Mouse (Mus musculus): ENCODE data around the gene Fam126b. TPM values are rescaled to one million over a fixed set of nuclear protein-coding genes. Genes with fewer than 3 reads are reported as not detected.
A peak's percentile ranks its signal among the peaks of the same experiment; 100 is the strongest.

Gene Fam126b
- polyA plus RNA-seq, 1 experiment: 1.1 TPM

- H3K4me2 ChIP-seq (ENCODE audit: low read depth): peak overlapping the region; percentile 90
- no peak overlapping the region for H3ac ChIP-seq (ENCODE audit: control insufficient read depth, insufficient read length)
- H3K36me3 ChIP-seq (ENCODE audit: control insufficient read depth, insufficient read depth): peaks cover 19% of the 10 kb centered on the region
- H3K79me2 ChIP-seq (ENCODE audit: control insufficient read depth, insufficient read depth): peaks cover 39% of the 10 kb centered on the region
- no peak for TF ChIP-seq USF1 (IDR thresholded peaks at IDR 0.05; ENCODE audit: low read depth)
- no peak for TF ChIP-seq SRF (IDR thresholded peaks at IDR 0.05; ENCODE audit: control insufficient read depth, insufficient read length, low read depth)
- TF ChIP-seq TCF12 (IDR thresholded peaks at IDR 0.05; ENCODE audit: insufficient read depth, poor library complexity, severe bottlenecking): no peak
- no peak for TF ChIP-seq CEBPB (IDR thresholded peaks at IDR 0.05; ENCODE audit: insufficient read depth, poor library complexity, severe bottlenecking)
- no peak for TF ChIP-seq MYOD1 (IDR thresholded peaks at IDR 0.05; ENCODE audit: control insufficient read depth in 1 of 3, insufficient read length in 2 of 3, low read depth in 2 of 3)
- TF ChIP-seq REST (IDR thresholded peaks at IDR 0.05; ENCODE audit: insufficient read depth, insufficient read length): no peak
- TF ChIP-seq MAX (IDR thresholded peaks at IDR 0.05; ENCODE audit: low read depth): no peak
- no peak for TF ChIP-seq MYOG (IDR thresholded peaks at IDR 0.05; ENCODE audit: control insufficient read depth in 1 of 3, insufficient read depth in 1 of 3, insufficient read length in 2 of 3, low read depth in 2 of 3)
- no peak for TF ChIP-seq TCF3 (IDR thresholded peaks at IDR 0.05; ENCODE audit: insufficient read length, low read depth)
- no peaks in the 10 kb centered on the region for H3K27me3 ChIP-seq (ENCODE audit: control insufficient read depth, insufficient read depth, insufficient read length)
- peak overlapping the region; percentile 60 for H3K4me3 ChIP-seq
Observed at GRCm38 (mm10) chr1:58503134-58503533, 83.0 kb downstream of the Fam126b start.

GRCm38 (mm10) chr1:58498758-58499157 is 87.4 kb downstream of the Fam126b start:
- Histone ChIP-seq H3K4me2 (ENCODE audit: low read depth) (no peak overlapping the region), H3ac (ENCODE audit: control insufficient read depth, insufficient read length) (no peak overlapping the region), H3K79me2 (ENCODE audit: control insufficient read depth, insufficient read depth) (peaks cover 25% of the 10 kb centered on the region), H3K4me3 (no peak overlapping the region), H3K36me3 (ENCODE audit: control insufficient read depth, insufficient read depth) (peaks cover 51% of the 10 kb centered on the region), H3K27me3 (ENCODE audit: control insufficient read depth, insufficient read depth, insufficient read length) (no peaks in the 10 kb centered on the region)
- no peak for TF ChIP-seq MAX (IDR thresholded peaks at IDR 0.05; ENCODE audit: low read depth)
- TF ChIP-seq USF1 (IDR thresholded peaks at IDR 0.05; ENCODE audit: low read depth): no peak
- TF ChIP-seq MYOG (IDR thresholded peaks at IDR 0.05; ENCODE audit: control insufficient read depth in 1 of 3, insufficient read depth in 1 of 3, insufficient read length in 2 of 3, low read depth in 2 of 3): no peak
- TF ChIP-seq POLR2A (IDR thresholded peaks at IDR 0.05; ENCODE audit: insufficient read length, low read depth): no peak
- TF ChIP-seq POLR2AphosphoS2 (IDR thresholded peaks at IDR 0.05; ENCODE audit: insufficient read length, low read depth): no peak
- TF ChIP-seq REST (IDR thresholded peaks at IDR 0.05; ENCODE audit: insufficient read depth, insufficient read length): no peak
- no peak for TF ChIP-seq MYOD1 (IDR thresholded peaks at IDR 0.05; ENCODE audit: control insufficient read depth in 1 of 3, insufficient read length in 2 of 3, low read depth in 2 of 3)

- Histone ChIP-seq H3ac (ENCODE audit: control insufficient read depth, insufficient read length) (no peak overlapping the region), H3K79me2 (ENCODE audit: control insufficient read depth, insufficient read depth) (peaks cover 14% of the 10 kb centered on the region), H3K4me3 (no peak overlapping the region), H3K4me2 (ENCODE audit: low read depth) (no peak overlapping the region), H3K27me3 (ENCODE audit: control insufficient read depth, insufficient read depth, insufficient read length) (no peaks in the 10 kb centered on the region), H3K36me3 (ENCODE audit: control insufficient read depth, insufficient read depth) (peaks cover 56% of the 10 kb centered on the region)
- TF ChIP-seq MAX (IDR thresholded peaks at IDR 0.05; ENCODE audit: low read depth) (no peak), REST (IDR thresholded peaks at IDR 0.05; ENCODE audit: insufficient read depth, insufficient read length) (no peak), MYOG (IDR thresholded peaks at IDR 0.05; ENCODE audit: control insufficient read depth in 1 of 3, insufficient read depth in 1 of 3, insufficient read length in 2 of 3, low read depth in 2 of 3) (no peak), CEBPB (IDR thresholded peaks at IDR 0.05; ENCODE audit: insufficient read depth, poor library complexity, severe bottlenecking) (no peak), POLR2A (IDR thresholded peaks at IDR 0.05; ENCODE audit: insufficient read length, low read depth) (no peak), POLR2AphosphoS2 (IDR thresholded peaks at IDR 0.05; ENCODE audit: insufficient read length, low read depth) (no peak), USF1 (IDR thresholded peaks at IDR 0.05; ENCODE audit: low read depth) (no peak), MYOD1 (IDR thresholded peaks at IDR 0.05; ENCODE audit: control insufficient read depth in 1 of 3, insufficient read length in 2 of 3, low read depth in 2 of 3) (no peak), TCF3 (IDR thresholded peaks at IDR 0.05; ENCODE audit: insufficient read length, low read depth) (no peak), SRF (IDR thresholded peaks at IDR 0.05; ENCODE audit: control insufficient read depth, insufficient read length, low read depth) (no peak), E2F4 (IDR thresholded peaks at IDR 0.05; ENCODE audit: insufficient read depth) (no peak), TCF12 (IDR thresholded peaks at IDR 0.05; ENCODE audit: insufficient read depth, poor library complexity, severe bottlenecking) (no peak)
Observed at GRCm38 (mm10) chr1:58497678-58498077, 88.4 kb downstream of the Fam126b start.

GRCm38 (mm10) chr1:58495603-58496002 is 90.5 kb downstream of the Fam126b start:
- no peaks in the 10 kb centered on the region for H3K27me3 ChIP-seq (ENCODE audit: control insufficient read depth, insufficient read depth, insufficient read length)
- peaks cover 71% of the 10 kb centered on the region for H3K36me3 ChIP-seq (ENCODE audit: control insufficient read depth, insufficient read depth)
- no peak overlapping the region for H3ac ChIP-seq (ENCODE audit: control insufficient read depth, insufficient read length)
- H3K4me2 ChIP-seq (ENCODE audit: low read depth): no peak overlapping the region
- H3K4me3 ChIP-seq: no peak overlapping the region
- TF ChIP-seq TCF12 (IDR thresholded peaks at IDR 0.05; ENCODE audit: insufficient read depth, poor library complexity, severe bottlenecking): no peak
- no peak for TF ChIP-seq POLR2AphosphoS2 (IDR thresholded peaks at IDR 0.05; ENCODE audit: insufficient read length, low read depth)
- TF ChIP-seq POLR2A (IDR thresholded peaks at IDR 0.05; ENCODE audit: insufficient read length, low read depth): no peak
- no peak for TF ChIP-seq SRF (IDR thresholded peaks at IDR 0.05; ENCODE audit: control insufficient read depth, insufficient read length, low read depth)
- TF ChIP-seq USF1 (IDR thresholded peaks at IDR 0.05; ENCODE audit: low read depth): no peak
- no peak for TF ChIP-seq CEBPB (IDR thresholded peaks at IDR 0.05; ENCODE audit: insufficient read depth, poor library complexity, severe bottlenecking)
- no peak for TF ChIP-seq TCF3 (IDR thresholded peaks at IDR 0.05; ENCODE audit: insufficient read length, low read depth)
- TF ChIP-seq REST (IDR thresholded peaks at IDR 0.05; ENCODE audit: insufficient read depth, insufficient read length): no peak
- no peak for TF ChIP-seq MAX (IDR thresholded peaks at IDR 0.05; ENCODE audit: low read depth)
- TF ChIP-seq E2F4 (IDR thresholded peaks at IDR 0.05; ENCODE audit: insufficient read depth): no peak
- TF ChIP-seq MYOD1 (IDR thresholded peaks at IDR 0.05; ENCODE audit: control insufficient read depth in 1 of 3, insufficient read length in 2 of 3, low read depth in 2 of 3): no peak
- no peak for TF ChIP-seq MYOG (IDR thresholded peaks at IDR 0.05; ENCODE audit: control insufficient read depth in 1 of 3, insufficient read depth in 1 of 3, insufficient read length in 2 of 3, low read depth in 2 of 3)
- H3K79me2 ChIP-seq (ENCODE audit: control insufficient read depth, insufficient read depth): no peaks in the 10 kb centered on the region

- Histone ChIP-seq H3K27me3 (ENCODE audit: control insufficient read depth, insufficient read depth, insufficient read length) (no peaks in the 10 kb centered on the region), H3ac (ENCODE audit: control insufficient read depth, insufficient read length) (no peak overlapping the region), H3K4me2 (ENCODE audit: low read depth) (no peak overlapping the region), H3K79me2 (ENCODE audit: control insufficient read depth, insufficient read depth) (no peaks in the 10 kb centered on the region), H3K4me3 (no peak overlapping the region), H3K36me3 (ENCODE audit: control insufficient read depth, insufficient read depth) (peaks cover 34% of the 10 kb centered on the region)
- TF ChIP-seq MYOG (IDR thresholded peaks at IDR 0.05; ENCODE audit: control insufficient read depth in 1 of 3, insufficient read depth in 1 of 3, insufficient read length in 2 of 3, low read depth in 2 of 3) (no peak), MAX (IDR thresholded peaks at IDR 0.05; ENCODE audit: low read depth) (no peak), POLR2A (IDR thresholded peaks at IDR 0.05; ENCODE audit: insufficient read length, low read depth) (no peak), MYOD1 (IDR thresholded peaks at IDR 0.05; ENCODE audit: control insufficient read depth in 1 of 3, insufficient read length in 2 of 3, low read depth in 2 of 3) (no peak), USF1 (IDR thresholded peaks at IDR 0.05; ENCODE audit: low read depth) (no peak), SRF (IDR thresholded peaks at IDR 0.05; ENCODE audit: control insufficient read depth, insufficient read length, low read depth) (no peak), CEBPB (IDR thresholded peaks at IDR 0.05; ENCODE audit: insufficient read depth, poor library complexity, severe bottlenecking) (no peak), E2F4 (IDR thresholded peaks at IDR 0.05; ENCODE audit: insufficient read depth) (no peak), POLR2AphosphoS2 (IDR thresholded peaks at IDR 0.05; ENCODE audit: insufficient read length, low read depth) (no peak), TCF12 (IDR thresholded peaks at IDR 0.05; ENCODE audit: insufficient read depth, poor library complexity, severe bottlenecking) (no peak), REST (IDR thresholded peaks at IDR 0.05; ENCODE audit: insufficient read depth, insufficient read length) (no peak), TCF3 (IDR thresholded peaks at IDR 0.05; ENCODE audit: insufficient read length, low read depth) (no peak)
Observed at GRCm38 (mm10) chr1:58482647-58483046, 103.5 kb downstream of the Fam126b start.

Measured in myocyte (in vitro differentiated cells).